Mouse (Mus musculus): ENCODE data around the gene Slc10a2. TPM values are rescaled to one million over a fixed set of nuclear protein-coding genes. Genes with fewer than 3 reads are reported as not detected.

Gene Slc10a2
- under 1 TPM; 0.06 to 0.27 TPM for polyA plus RNA-seq (2017; shearing (Covaris generic))

DNA sequence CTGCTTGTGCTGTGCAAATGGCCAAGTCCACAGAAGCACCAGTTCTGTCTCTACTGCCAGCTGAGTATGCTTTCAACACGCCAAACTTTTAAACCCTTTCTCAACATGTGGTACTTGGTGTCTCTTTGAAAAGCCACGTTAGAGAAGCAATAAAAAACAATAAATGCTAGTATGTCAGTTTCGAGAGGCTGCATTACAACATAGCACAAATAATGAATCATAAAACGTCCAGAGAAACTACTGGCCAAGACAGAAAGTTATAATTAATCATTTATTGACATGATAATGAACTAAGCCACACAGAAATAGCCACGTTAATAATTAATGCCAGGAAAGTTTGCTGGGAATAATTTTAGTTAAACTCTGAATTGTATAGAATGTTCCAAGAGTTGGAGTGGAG is at the start of gene Slc10a2:
Gene Slc10a2, minus strand, starts transcription at position 166 of the 400 bp plus-strand sequence.

